Mouse (Mus musculus) neural tube, embryonic 12.5 days (tissue): ENCODE measurements at regions not wholly inside any gene's neighbourhood (a gene's known extent, or its start where the extent isn't known, plus 50 kb on each side); places are given as distances from the start of the nearest gene placed in this dataset.

Source experiments
- ATAC-seq: fragments of 200-750 bp; cut with Nextera tagmentation; 2 replicates; pipeline ENCODE4 v1.8.0; 2017; ENCODE audit warnings: low read depth, mild to moderate bottlenecking, moderate TSS enrichment, moderate library complexity; ENCODE audit not compliant: low FRiP score
- H3K27ac ChIP-seq: fragments of 300-500 bp; sonication (generic); 2 replicates; pipeline ENCODE4 v1.5.1; 2016
- H3K27me3 ChIP-seq: fragments of 300-500 bp; sonication (generic); replicated peaks from 2 replicates; pipeline ENCODE4 v1.6.1; 2016; ENCODE audit warnings: mild to moderate bottlenecking
- H3K36me3 ChIP-seq: fragments of 300-500 bp; sonication (generic); 2 replicates; pipeline ENCODE4 v1.6.1; 2016; ENCODE audit warnings: mild to moderate bottlenecking
- H3K4me1 ChIP-seq: fragments of 300-500 bp; sonication (generic); 2 replicates; pipeline ENCODE4 v1.6.1; 2016
- H3K4me2 ChIP-seq: fragments of 300-500 bp; sonication (generic); replicated peaks from 2 replicates; pipeline ENCODE4 v1.6.1; 2016; ENCODE audit warnings: mild to moderate bottlenecking
- H3K4me3 ChIP-seq: fragments of 300-500 bp; sonication (generic); 2 replicates; pipeline ENCODE4 v1.5.1; 2016
- H3K9ac ChIP-seq: fragments of 300-500 bp; sonication (generic); 2 replicates; pipeline ENCODE4 v1.6.1; 2016; ENCODE audit warnings: mild to moderate bottlenecking
- H3K9me3 ChIP-seq: fragments of 300-500 bp; sonication (generic); 2 replicates; pipeline ENCODE4 v1.6.1; 2016; ENCODE audit warnings: mild to moderate bottlenecking
- WGBS: fragments of 180-500 bp; shearing (Covaris S2); methylation state at CpG from one replicate; pipeline ENCODE4 v1.1.7; 2016; 5-methylcytosine and 5-hydroxymethylcytosine counted together

- no peak for ATAC-seq
- H3K4me3 ChIP-seq, result no peak overlapping the region
- no peaks in the 10 kb centered on the region for H3K4me1 ChIP-seq
- no peak overlapping the region for H3K27ac ChIP-seq
- H3K9me3 ChIP-seq, result no peaks in the 10 kb centered on the region
- no peak overlapping the region for H3K4me2 ChIP-seq
- H3K36me3 ChIP-seq, result no peaks in the 10 kb centered on the region
- no peak overlapping the region for H3K9ac ChIP-seq
- H3K27me3 ChIP-seq, result no peaks in the 10 kb centered on the region
- WGBS, result 89% methylated on average over 10 of the region's 10 CpGs
These were observed 53.8 kb upstream of the Hif1a start for GRCm38 (mm10) chr12:73847336-73847735.

DNA sequence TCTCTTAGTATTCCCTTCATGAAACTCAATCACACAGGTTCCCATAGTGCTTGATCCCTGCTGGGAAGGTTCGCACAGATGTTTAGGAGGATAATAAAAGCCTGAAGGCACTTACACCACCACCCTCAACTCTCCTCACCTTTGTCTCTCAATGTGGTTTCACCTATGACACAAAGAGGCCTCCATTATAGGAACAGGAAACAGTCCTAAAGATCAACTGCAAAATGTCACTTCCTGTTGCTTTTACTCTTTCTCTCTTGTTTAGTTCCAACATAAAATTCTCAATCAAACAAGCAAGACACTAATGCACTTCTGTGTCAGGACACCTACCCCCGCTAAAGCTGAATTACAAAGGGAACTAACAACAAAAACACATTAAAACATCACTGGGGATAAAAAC lies 50.3 kb upstream of the Hif1a start:
- Histone ChIP-seq H3K9me3 (no peaks in the 10 kb centered on the region), H3K4me2 (no peak overlapping the region), H3K4me3 (no peak overlapping the region), H3K27ac (no peak overlapping the region), H3K4me1 (no peaks in the 10 kb centered on the region), H3K36me3 (no peaks in the 10 kb centered on the region), H3K27me3 (no peaks in the 10 kb centered on the region), H3K9ac (no peak overlapping the region)
- 74% methylated on average over 2 of the region's 2 CpGs for WGBS
- no peak for ATAC-seq
